ENCODE assay signal across 18 mouse cellular contexts in the genomic region with DNA sequence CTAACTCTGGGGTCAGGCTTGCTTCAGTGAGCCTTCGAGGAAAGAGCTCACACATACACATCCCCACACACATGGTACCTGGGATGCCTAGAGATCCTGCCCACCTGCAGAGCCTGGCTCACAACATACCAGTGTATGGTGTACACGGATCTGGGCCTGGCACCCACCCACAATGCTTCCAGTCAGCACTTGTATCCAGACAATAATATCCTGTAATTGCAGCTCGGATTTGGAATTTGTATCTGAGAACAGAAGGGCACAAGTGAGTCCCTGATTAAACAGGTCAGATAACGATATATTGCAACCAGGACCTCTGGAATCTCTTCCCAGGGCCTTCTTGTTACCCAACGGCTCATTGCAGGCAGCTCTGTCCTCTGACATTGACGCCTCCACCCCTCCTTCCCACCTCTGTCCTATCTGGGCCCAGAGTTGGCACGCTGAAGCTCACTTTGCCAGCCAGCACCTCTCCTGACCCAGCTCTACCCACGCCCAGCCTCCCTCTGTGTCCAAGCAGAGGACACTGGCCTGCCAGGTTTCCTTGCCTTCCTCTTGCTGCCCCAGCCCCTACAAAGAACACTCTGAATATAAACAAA.
DNase-seq lines count a peak whose midpoint lies in the region; ATAC-seq lines count a peak whose summit lies in the region.
"Had no signal": no experiment of that assay in that cellular context is flagged by ENCODE, and none has a peak within 500 bp of the region (broad histone marks: within the 10 kb centered on the region; RNA-seq: fewer than 3 reads in every experiment).

No protein-coding gene starts in this region.

- no peaks in the 10 kb centered on the region for H3K27me3 ChIP-seq in heart, embryonic 15.5 days
- H3K27me3 ChIP-seq in limb, embryonic 10.5 days (ENCODE audit: low read depth, poor library complexity, severe bottlenecking), result no peaks in the 10 kb centered on the region
- H3K27me3 ChIP-seq: forebrain, embryonic 15.5 days; limb, embryonic 12.5 days; neural tube, embryonic 12.5 days had no signal

- peak; percentile 73 for DNase-seq in adrenal gland, postnatal 14 days
- no peak for DNase-seq in adrenal gland, adult 18-20 months (ENCODE audit: low spot score in 2 of 2)
- DNase-seq in limb, embryonic 10.5 days (ENCODE audit: low spot score), result no peak
- no peak for DNase-seq in embryo, embryonic 10 days (ENCODE audit: low spot score)
- DNase-seq in yolk sac, embryonic 10.5 days (ENCODE audit: low spot score), result no peak
- DNase-seq: cerebellum, postnatal 25 days; kidney, adult 11 months; kidney, postnatal 4 days; layer of hippocampus, postnatal 36 days; midbrain, embryonic 14.5 days; thymus, postnatal 14 days had no signal

- H3K4me3 ChIP-seq in brown adipose tissue, adult 24 weeks (ENCODE audit: insufficient read depth, low read depth, low read length), result no peak overlapping the region
- no peak overlapping the region for H3K4me3 ChIP-seq in heart, embryonic 15.5 days
- H3K4me3 ChIP-seq in limb, embryonic 10.5 days, result no peak overlapping the region
- H3K4me3 ChIP-seq: forebrain, embryonic 15.5 days; limb, embryonic 12.5 days; neural tube, embryonic 12.5 days had no signal

- no peak for ATAC-seq in heart, embryonic 15.5 days (replicated peaks; ENCODE audit: insufficient number of reproducible peaks, insufficient read depth, low FRiP score, low read depth)
- no peak for ATAC-seq in frontal cortex, adult (ENCODE audit: low TSS enrichment)
- ATAC-seq: forebrain, embryonic 15.5 days; lung, postnatal 0 days had no signal

- H3K4me1 ChIP-seq in brown adipose tissue, adult 24 weeks (ENCODE audit: control insufficient read depth, insufficient read depth, insufficient read length, low read length), result peaks cover 8% of the 10 kb centered on the region
- H3K4me1 ChIP-seq in heart, embryonic 15.5 days (replicated peaks), result peaks cover 30% of the 10 kb centered on the region
- H3K4me1 ChIP-seq in limb, embryonic 10.5 days, result peaks cover 23% of the 10 kb centered on the region
- H3K4me1 ChIP-seq: forebrain, embryonic 15.5 days; neural tube, embryonic 12.5 days had no signal

- no peaks in the 10 kb centered on the region for H3K9me3 ChIP-seq in heart, embryonic 15.5 days (replicated peaks)
- no peaks in the 10 kb centered on the region for H3K9me3 ChIP-seq in limb, embryonic 10.5 days (replicated peaks)
- H3K9me3 ChIP-seq: forebrain, embryonic 15.5 days; limb, embryonic 12.5 days; neural tube, embryonic 12.5 days had no signal

- 58% methylated on average over 8 of the region's 8 CpGs for WGBS in heart, embryonic 15.5 days
- WGBS in limb, embryonic 10.5 days, result 77% methylated on average over 8 of the region's 8 CpGs

- peak overlapping the region; percentile 35 for H3K27ac ChIP-seq in brown adipose tissue, adult 24 weeks (replicated peaks; ENCODE audit: low read depth, low read length)
- peak overlapping the region; percentile 32 for H3K27ac ChIP-seq in heart, embryonic 15.5 days
- peak overlapping the region; percentile 27; the same call in 1 of the 2 replicates for H3K27ac ChIP-seq in limb, embryonic 10.5 days
- H3K27ac ChIP-seq: forebrain, embryonic 15.5 days; limb, embryonic 12.5 days; neural tube, embryonic 12.5 days had no signal

- H3K36me3 ChIP-seq in heart, embryonic 15.5 days, result no peaks in the 10 kb centered on the region
- no peaks in the 10 kb centered on the region for H3K36me3 ChIP-seq in limb, embryonic 10.5 days
- H3K36me3 ChIP-seq: forebrain, embryonic 15.5 days; limb, embryonic 12.5 days; neural tube, embryonic 12.5 days had no signal

- no peak overlapping the region for H3K4me2 ChIP-seq in heart, embryonic 15.5 days
- H3K4me2 ChIP-seq: forebrain, embryonic 15.5 days; limb, embryonic 12.5 days; neural tube, embryonic 12.5 days had no signal

- H3K9ac ChIP-seq in heart, embryonic 15.5 days, result no peak overlapping the region
- H3K9ac ChIP-seq: forebrain, embryonic 15.5 days; limb, embryonic 12.5 days; neural tube, embryonic 12.5 days had no signal
